Mouse (Mus musculus): ENCODE results near the gene Gm20843.
"Not testable (repeated sequence)": the region's sequence is repeated elsewhere in the genome, so short reads cannot be mapped to it uniquely, and the experiment has no call there.

The Gm20843 gene

DNA sequence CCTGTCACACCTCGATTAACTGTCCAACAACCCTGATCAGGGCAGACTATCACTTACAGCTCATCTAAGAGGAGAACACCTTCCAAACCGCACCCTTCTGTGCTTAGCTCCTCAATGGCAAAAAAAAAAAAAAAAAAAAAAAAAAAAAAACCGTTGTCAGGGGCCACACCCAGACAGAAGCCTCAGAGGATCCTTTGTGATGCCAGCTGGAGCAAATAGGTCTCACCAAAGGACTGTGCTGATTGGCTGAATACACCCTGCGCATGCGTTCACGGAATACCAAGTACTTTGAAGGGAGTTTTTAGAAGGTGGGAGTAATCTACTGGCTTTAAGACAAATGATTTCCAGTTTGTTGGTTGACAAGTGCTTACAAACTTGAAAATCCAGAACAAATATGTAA, at the start of gene Gm20843:
Gene Gm20843, minus strand, starts transcription at position 101 of the 400 bp plus-strand sequence.
- not testable (repeated sequence) for DNase-seq
